Mouse (Mus musculus): ENCODE results near the gene Tenm2.

DNA sequence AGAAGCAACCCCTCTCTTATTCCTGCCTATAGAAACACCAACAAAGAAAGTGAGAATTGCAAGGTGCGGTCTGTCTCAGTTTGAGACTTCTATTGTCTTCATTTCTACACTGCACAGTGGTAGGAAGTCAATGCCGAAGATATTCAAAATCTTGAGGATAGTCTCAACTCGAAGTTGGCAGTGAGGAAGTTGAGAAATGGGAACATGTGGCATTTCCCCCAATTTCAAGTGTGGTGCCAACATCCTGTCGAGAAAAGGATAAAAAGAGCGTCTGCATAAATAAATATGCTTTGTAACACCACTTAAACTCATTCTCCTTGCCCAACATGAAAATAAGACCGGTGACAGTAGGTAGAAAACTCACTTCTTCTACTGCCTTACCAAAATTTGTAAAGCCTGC is 898.7 kb downstream of the Tenm2 start:
- TF ChIP-seq GATA1 (IDR thresholded peaks at IDR 0.05; ENCODE audit: borderline replicate concordance, low read length): no peak
- no peak for TF ChIP-seq FLI1 (IDR thresholded peaks at IDR 0.05; ENCODE audit: low read length)
